Mouse (Mus musculus): ENCODE measurements around the gene Gsta2.
"Not testable (repeated sequence)": the region's sequence is repeated elsewhere in the genome, so short reads cannot be mapped to it uniquely, and the experiment has no call there.

Gene Gsta2

DNA sequence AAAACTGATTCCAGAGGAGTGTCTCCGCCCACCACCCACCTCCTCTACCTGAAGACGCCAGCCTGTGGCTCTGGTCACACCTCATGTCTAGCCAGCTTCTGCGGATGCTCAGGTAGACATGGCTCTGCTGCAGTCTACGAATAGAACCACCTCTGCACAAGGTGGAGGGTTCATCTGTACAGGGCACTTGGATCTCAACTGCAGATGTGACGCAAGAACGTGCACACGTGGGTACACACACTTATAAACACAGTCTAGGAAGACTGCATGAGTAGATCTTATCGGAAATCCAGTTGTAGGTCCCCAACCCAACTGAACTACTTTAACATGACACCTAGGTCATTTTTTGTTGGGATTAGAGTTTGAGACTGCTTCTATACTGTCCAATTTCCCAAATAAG lies at the start of gene Gsta2:
Gene Gsta2, minus strand, starts transcription at position 178 of the 400 bp plus-strand sequence.
- DNase-seq (ENCODE audit: low spot score), result no peak

GRCm38 (mm10) chr9:78401596-78401995 lies 46.0 kb upstream of the Gsta2 start:
- no peak for DNase-seq (ENCODE audit: low spot score)

DNA sequence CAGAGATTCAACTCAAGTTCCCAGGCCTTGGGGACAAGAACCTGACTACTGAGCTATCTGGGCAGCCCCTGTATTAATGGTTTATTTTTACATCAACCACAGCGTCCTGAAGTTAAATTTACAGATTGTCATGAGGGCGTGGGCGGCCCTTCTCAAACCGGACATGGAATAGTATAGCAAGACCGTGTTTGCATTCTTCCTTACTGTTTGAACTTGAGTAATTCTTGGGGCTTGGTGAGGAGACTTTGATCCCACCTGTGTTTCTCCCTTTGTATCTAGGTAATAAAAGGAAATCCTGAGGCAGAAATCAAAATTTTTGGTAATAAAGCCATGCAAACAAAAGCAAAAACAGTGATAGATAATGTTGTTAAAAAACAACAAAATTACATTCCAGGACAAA lies 45.0 kb upstream of the Gsta2 start:
- no peak for DNase-seq (ENCODE audit: low spot score)

- DNase-seq (ENCODE audit: low spot score), result no peak
Observed at GRCm38 (mm10) chr9:78396517-78396916, 40.9 kb upstream of the Gsta2 start.

GRCm38 (mm10) chr9:78395630-78396351 lies 40.2 kb upstream of the Gsta2 start, which contains the start of gene Ddx43:
Gene Ddx43 (plus strand): TSS chr9:78395777.
- DNase-seq (ENCODE audit: low spot score), result peak; percentile 11

DNA sequence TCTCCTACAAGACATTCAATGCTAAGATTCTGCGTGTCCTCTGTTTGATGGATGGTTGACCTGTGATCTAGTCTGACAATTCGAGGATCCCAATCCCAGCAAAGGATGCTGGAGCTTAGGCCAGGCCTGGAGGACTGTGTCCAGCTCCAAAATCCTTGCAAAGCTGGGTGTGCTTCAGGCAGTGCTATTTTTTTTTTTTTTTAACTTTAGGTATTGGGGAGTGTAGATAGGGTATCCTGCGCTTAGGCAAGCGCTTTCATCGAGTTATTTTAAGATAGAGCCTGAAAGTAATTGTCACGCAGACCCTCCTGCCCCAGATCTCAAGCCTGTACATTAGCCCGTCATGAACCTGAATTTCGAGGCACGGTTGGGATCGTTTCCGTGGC lies 39.6 kb upstream of the Gsta2 start:
- no peak for DNase-seq (ENCODE audit: low spot score)

- no peak for DNase-seq (ENCODE audit: low spot score)
Observed at GRCm38 (mm10) chr9:78394602-78395001, 39.0 kb upstream of the Gsta2 start.

DNA sequence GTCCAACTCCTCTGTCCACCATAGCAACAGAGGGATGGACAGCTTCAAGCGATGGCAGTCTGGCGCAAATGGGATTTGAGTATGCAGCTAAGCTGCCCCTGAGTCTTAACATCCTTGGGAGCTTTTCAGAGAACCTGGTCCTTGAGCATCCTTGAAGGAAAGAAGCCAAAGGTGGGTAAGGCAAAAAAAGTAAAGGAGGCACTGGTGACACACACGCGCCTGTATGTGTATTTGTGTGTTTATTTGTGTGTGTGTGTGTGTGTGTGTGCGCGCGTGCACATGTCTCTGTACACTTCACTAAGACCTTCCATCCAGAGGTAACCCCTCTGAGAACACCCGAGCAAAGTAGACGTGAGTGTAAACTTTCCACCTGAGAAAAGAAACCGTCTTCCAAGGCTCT lies 38.2 kb upstream of the Gsta2 start:
- DNase-seq (ENCODE audit: low spot score), result no peak

- DNase-seq (ENCODE audit: low spot score), result no peak
Observed at GRCm38 (mm10) chr9:78389981-78390380, 34.4 kb upstream of the Gsta2 start.

DNA sequence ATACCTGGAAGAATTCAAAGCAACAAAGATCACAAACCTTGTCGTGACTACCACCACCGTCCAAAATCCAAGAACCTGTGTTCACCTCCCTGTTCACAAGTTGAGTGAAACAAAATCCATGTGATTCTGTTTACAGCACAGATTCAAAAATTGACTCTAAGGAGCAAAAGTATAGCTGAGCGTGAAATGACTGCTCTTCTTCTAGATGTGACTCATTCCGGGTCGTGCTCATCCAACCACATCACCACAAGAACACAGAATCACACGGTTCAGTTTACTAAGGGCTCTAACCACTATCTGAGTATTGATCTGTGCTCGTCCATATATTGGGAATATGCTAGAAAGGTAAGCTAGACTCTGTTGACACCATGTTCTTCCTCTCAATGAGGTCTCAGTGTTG lies 31.4 kb upstream of the Gsta2 start:
- DNase-seq (ENCODE audit: low spot score), result no peak

DNA sequence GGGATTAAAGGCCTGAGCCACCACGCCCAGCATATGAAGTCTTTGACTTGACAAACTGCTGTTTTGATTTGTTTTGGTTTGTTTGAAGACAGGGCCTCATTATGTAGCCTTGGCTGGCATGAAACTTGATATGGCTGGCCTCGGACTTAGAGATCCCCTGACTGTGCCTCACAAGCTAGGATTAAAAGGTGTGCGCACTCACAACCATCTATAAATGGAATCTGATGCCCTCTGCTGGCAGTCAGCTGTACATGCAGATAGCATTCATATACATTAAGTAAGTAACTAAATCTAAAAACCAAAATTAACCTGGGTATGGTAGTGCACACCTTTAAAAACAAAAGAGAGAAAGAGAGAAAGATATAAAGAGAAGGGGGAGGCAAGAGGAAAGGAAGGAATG lies 30.3 kb upstream of the Gsta2 start:
- no peak for DNase-seq (ENCODE audit: low spot score)

GRCm38 (mm10) chr9:78378113-78378785 lies 22.7 kb upstream of the Gsta2 start, which contains the start of gene Ooep:
Gene Ooep (minus strand): TSS chr9:78378725.
- DNase-seq (ENCODE audit: low spot score), result no peak

DNA sequence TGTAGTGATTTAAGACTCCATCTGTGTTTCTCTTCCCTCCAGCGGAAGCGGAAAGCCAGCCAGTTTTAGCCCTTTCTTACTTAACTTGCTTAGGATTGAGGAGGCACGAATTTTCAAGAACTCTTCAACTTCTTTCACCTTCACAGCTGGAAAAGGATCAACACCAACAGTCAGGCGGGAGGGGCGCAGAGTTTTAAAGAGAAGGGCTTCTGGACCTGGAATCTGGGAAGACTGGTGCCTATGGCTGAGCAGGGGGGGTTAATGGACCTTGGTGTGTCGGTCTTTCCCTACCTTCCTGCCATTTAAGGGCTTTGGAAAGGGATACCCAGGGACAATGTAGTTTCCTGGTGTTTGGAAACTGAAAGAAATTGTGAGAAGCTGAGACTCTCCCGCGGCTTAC lies 22.0 kb upstream of the Gsta2 start:
- DNase-seq (ENCODE audit: low spot score), result no peak

DNA sequence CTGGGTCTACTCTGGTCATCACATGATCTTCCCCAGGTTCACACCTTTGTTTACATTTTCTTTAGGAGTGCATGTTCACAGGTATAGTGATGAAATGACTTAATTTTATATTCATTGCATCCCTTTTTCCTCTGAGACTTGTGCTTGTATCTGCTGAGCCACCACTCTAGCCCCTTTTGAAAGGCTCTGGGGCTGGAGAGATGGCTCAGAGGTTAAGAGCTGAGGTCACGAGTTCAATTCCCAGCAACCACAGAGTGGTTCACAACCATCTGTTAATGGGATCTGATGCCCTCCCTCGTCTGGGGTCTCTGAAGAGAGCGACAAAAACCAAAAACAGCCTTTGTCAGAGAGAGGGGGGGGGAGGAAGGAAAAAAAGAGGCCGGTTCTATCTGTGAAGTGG lies 19.9 kb upstream of the Gsta2 start:
- DNase-seq (ENCODE audit: low spot score), result no peak

- DNase-seq (ENCODE audit: low spot score), result no peak
Observed at GRCm38 (mm10) chr9:78374885-78375389, 19.3 kb upstream of the Gsta2 start.

GRCm38 (mm10) chr9:78374397-78374796 lies 18.8 kb upstream of the Gsta2 start:
- DNase-seq (ENCODE audit: low spot score), result no peak

DNA sequence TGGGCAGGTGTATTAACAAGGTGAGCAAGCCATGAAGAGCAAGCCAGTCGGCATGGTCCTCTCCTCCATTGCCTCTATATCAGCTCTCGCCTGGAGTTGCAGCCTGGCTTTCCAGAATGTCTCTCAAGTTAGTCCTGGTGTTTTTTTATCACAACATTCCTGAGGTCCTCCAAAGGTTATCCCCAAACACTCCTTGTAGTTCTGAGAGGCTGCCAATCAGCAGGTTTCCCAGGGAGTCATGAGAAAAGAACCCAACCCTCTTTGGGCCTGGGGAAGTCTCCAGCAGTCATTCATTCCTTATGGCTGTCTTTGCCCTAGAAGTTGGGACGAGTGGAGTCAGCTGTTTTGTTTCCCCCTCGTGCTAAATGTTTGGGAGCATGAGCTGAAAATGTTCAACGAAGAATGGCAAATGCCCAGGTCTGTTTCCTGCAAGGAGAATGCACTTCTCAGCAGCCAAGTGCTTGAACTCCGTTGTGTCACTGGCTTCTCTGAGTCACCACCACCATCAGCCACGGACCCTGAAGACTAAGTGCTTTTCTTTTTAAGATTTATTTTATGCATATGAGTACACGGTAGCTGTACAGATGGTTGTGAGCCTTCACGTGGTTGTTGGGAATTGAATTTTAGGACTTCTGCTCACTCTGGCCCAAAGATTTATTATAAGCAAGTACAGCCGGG lies 17.4 kb upstream of the Gsta2 start:
- DNase-seq (ENCODE audit: low spot score), result no peak

DNA sequence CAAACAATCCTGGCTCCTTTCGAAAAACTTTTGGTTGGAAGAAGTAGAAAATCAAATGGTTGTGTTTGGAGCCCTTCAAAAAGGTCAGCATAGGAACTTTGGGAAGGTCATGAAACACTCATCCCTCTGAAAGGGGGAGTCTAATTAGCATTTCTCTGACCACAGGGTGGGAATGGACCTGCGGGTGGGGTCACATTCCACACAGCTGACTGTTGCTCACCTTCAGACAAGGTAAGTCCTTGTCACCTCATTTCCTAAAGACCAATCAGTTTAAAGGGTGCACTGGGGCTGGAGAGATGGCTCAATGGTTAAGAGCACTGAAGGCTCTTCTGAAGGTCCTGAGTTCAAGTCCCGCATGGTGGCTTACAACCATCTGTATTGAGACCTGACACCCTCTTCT lies 15.9 kb upstream of the Gsta2 start:
- no peak for DNase-seq (ENCODE audit: low spot score)

GRCm38 (mm10) chr9:78369786-78370185 lies 14.2 kb upstream of the Gsta2 start:
- no peak for DNase-seq (ENCODE audit: low spot score)

GRCm38 (mm10) chr9:78369349-78369748 lies 13.8 kb upstream of the Gsta2 start:
- DNase-seq (ENCODE audit: low spot score), result no peak

GRCm38 (mm10) chr9:78368671-78369293 lies 13.2 kb upstream of the Gsta2 start:
- DNase-seq (ENCODE audit: low spot score), result no peak

- not testable (repeated sequence) for DNase-seq (ENCODE audit: low spot score)
Observed at GRCm38 (mm10) chr9:78367959-78368358, 12.4 kb upstream of the Gsta2 start, which contains the start of gene Dppa5a. Gene Dppa5a (minus strand): TSS chr9:78368177.

Data from spleen, adult 12 weeks (tissue).